Mouse (Mus musculus) liver, embryonic 16.5 days (tissue): Measurements from ENCODE around the gene Spcs1. TPM values are rescaled to one million over a fixed set of nuclear protein-coding genes. Genes with fewer than 3 reads are reported as not detected.

Experiments used
- ATAC-seq: fragments of 200-750 bp; cut with Nextera tagmentation; 2 replicates; pipeline ENCODE4 v1.8.0; 2017; ENCODE audit warnings: low read depth, mild to moderate bottlenecking, moderate number of reproducible peaks, moderate library complexity
- H3K27ac ChIP-seq: fragments of 300-500 bp; sonication (generic); 2 replicates; pipeline ENCODE4 v1.5.1; 2014; ENCODE audit warnings: mild to moderate bottlenecking, low read length
- H3K27me3 ChIP-seq: fragments of 300-500 bp; sonication (generic); 2 replicates; pipeline ENCODE4 v1.6.1; 2014; ENCODE audit warnings: low read depth, low read length, mixed read lengths; ENCODE audit not compliant: control insufficient read depth, insufficient read depth
- H3K36me3 ChIP-seq: fragments of 300-500 bp; sonication (generic); 2 replicates; pipeline ENCODE4 v1.6.1; 2014; ENCODE audit warnings: mild to moderate bottlenecking; ENCODE audit not compliant: control insufficient read depth, insufficient read depth
- H3K4me1 ChIP-seq: fragments of 300-500 bp; sonication (generic); 2 replicates; pipeline ENCODE4 v1.6.1; 2014; ENCODE audit warnings: low read depth, low read length, mixed read lengths; ENCODE audit not compliant: control insufficient read depth
- H3K4me2 ChIP-seq: fragments of 300-500 bp; sonication (generic); 2 replicates; pipeline ENCODE4 v1.6.1; 2014; ENCODE audit warnings: low read depth, low read length, mixed read lengths
- H3K4me3 ChIP-seq: fragments of 300-500 bp; sonication (generic); 2 replicates; pipeline ENCODE4 v1.5.1; 2014; ENCODE audit warnings: low read depth, mild to moderate bottlenecking, low read length
- H3K9ac ChIP-seq: fragments of 300-500 bp; sonication (generic); 2 replicates; pipeline ENCODE4 v1.6.1; 2014; ENCODE audit warnings: low read depth, low read length
- H3K9me3 ChIP-seq: fragments of 300-500 bp; sonication (generic); replicated peaks from 2 replicates; pipeline ENCODE4 v1.6.1; 2016; ENCODE audit warnings: low read length; ENCODE audit not compliant: control insufficient read depth
- WGBS: fragments of 180-500 bp; shearing (Covaris S2); extraction: QIAGEN DNeasy Blood & Tissue Kit; methylation state at CpG from one replicate; pipeline ENCODE4 v1.1.7; 2014; ENCODE audit not compliant: insufficient replicate concordance; 5-methylcytosine and 5-hydroxymethylcytosine counted together
- polyA plus RNA-seq: library from polyadenylated mRNA; unstranded; fragments of >200 nt; fragmentation: Nextera tagmentation; extraction: Ambion mirVana; gene quantifications from 2 replicates; pipeline ENCODE4 v1.2.1, GENCODE M21; 2015

Gene Spcs1
- polyA plus RNA-seq, 1 experiment from 2014 or later = 259 TPM

DNA sequence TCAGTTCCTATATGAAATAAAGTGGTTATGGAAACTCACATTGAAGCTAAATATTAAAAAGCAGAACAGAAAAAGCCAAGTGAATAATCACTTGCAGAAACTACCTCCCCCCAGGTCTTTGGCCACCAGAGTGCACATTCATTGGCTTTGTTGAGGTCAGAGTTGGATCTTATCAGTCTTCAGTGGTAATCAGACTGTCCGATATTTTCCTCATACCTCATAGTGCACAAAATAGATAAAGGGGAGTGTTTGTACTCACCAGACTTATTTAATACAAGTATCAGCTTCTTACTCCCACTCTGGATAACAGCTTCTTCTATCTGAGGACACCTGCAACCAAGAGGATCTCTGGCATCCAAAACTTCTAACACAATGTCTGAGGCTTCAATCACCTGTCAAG, 14.6 kb upstream of the Spcs1 start:
- no peaks in the 10 kb centered on the region for H3K9me3 ChIP-seq
- 26% methylated on average over 1 of the region's 1 CpGs for WGBS
- peak overlapping the region; percentile 3; the same call in 1 of the 2 replicates for H3K27ac ChIP-seq
- no peak overlapping the region for H3K4me3 ChIP-seq
- no peaks in the 10 kb centered on the region for H3K27me3 ChIP-seq
- no peak overlapping the region for H3K9ac ChIP-seq
- H3K36me3 ChIP-seq = peaks cover 39% of the 10 kb centered on the region
- ATAC-seq = no peak
- H3K4me2 ChIP-seq = peak overlapping the region; percentile 90
- H3K4me1 ChIP-seq = peaks cover 34% of the 10 kb centered on the region

DNA sequence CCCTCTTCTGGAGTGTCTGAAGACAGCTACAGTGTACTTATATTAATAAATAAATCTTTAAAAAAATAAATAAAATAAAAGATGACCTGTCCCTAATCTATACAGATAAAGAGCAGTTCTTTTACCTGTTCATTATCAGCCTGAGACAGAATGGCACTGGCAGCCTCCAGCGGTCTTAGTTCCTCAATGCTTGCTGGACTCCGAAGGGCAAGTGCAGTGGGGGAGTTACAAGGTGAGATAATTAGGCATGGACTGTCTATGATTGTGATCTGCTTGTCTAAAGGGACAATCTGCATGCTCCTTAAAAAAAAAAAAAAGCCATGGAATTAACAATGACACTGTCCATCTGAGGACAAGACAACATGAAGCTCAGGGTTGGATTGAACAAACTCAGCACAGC, 12.5 kb upstream of the Spcs1 start:
- peaks cover 49% of the 10 kb centered on the region for H3K36me3 ChIP-seq
- WGBS = 78% methylated on average over 2 of the region's 2 CpGs
- H3K9me3 ChIP-seq = no peaks in the 10 kb centered on the region
- no peaks in the 10 kb centered on the region for H3K27me3 ChIP-seq
- H3K4me2 ChIP-seq = no peak overlapping the region
- H3K9ac ChIP-seq = no peak overlapping the region
- H3K4me3 ChIP-seq = no peak overlapping the region
- no peak for ATAC-seq
- H3K4me1 ChIP-seq = peaks cover 28% of the 10 kb centered on the region
- H3K27ac ChIP-seq = no peak overlapping the region

DNA sequence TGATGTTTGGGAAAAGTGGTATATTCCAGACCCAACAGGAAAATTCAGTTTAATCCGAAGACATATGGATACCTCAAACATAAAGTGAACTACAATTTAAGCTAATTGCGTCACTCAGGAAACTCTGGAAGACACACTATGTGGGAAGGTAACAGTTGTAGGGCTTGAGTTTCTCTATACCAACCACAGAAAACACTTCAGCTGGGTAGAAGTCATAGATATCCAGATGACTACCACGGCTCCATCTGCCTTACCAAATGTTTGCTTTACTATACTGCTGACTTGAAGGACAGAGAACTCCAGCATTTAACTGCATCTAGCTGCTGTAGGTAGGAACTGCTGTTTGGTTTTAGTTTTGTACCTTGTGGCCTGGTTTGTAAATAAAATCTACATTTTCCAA, 10.1 kb upstream of the Spcs1 start:
- no peak overlapping the region for H3K27ac ChIP-seq
- no peaks in the 10 kb centered on the region for H3K9me3 ChIP-seq
- H3K36me3 ChIP-seq = peaks cover 46% of the 10 kb centered on the region
- no peak overlapping the region for H3K4me2 ChIP-seq
- no peaks in the 10 kb centered on the region for H3K27me3 ChIP-seq
- ATAC-seq = no peak
- H3K4me3 ChIP-seq = no peak overlapping the region
- peaks cover 15% of the 10 kb centered on the region for H3K4me1 ChIP-seq
- no peak overlapping the region for H3K9ac ChIP-seq
- 78% methylated on average over 3 of the region's 3 CpGs for WGBS

DNA sequence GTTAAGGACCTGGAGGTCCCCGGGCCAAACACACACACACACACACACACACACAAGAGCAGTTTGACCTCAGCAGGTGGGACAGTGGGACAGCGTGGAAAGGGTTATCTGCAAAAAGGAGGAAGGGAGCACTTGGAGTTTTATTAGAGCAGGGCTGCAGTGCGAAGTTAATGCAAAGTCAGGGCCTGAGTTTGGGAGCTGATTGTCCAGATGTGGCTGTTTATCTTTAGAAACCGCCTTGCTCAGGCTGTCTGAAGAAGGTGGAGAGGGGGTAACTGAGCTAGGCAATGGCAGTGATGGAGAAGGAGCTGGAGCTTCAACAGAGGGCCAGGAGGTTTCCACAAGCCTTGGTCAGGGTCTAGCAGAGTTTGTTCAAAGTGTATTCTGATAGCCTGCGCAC, 5.3 kb upstream of the Spcs1 start:
- Histone ChIP-seq H3K9ac (no peak overlapping the region), H3K36me3 (peaks cover 15% of the 10 kb centered on the region), H3K9me3 (no peaks in the 10 kb centered on the region), H3K27me3 (no peaks in the 10 kb centered on the region), H3K4me1 (peaks cover 15% of the 10 kb centered on the region), H3K4me2 (no peak overlapping the region), H3K27ac (no peak overlapping the region; the same call in 1 of the 2 replicates), H3K4me3 (no peak overlapping the region)
- 48% methylated on average over 5 of the region's 5 CpGs for WGBS
- peak; percentile 68 for ATAC-seq

DNA sequence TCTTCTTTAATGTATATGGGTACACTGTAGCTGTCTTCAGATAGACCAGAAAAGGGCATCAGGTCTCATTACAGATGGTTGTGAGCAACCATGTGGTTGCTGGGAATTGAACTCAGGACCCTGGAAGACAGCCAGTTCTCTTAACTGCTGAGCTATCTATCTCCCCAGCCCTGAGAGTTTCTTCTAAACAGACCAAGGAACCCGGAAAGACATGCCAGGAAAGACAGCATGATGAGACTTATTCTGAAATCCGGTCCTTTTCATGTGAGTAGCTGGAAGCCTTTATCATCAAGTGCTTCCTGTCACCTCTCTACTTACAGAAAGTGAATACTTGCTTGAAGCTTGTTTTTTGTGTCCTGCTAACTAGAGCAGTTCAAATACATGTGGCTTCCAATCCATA, 3.1 kb upstream of the Spcs1 start:
- no peaks in the 10 kb centered on the region for H3K9me3 ChIP-seq
- WGBS = 48% methylated on average over 2 of the region's 2 CpGs
- ATAC-seq = no peak
- H3K9ac ChIP-seq = no peak overlapping the region
- no peak overlapping the region for H3K4me2 ChIP-seq
- 0 out of 2 replicates have a peak, but pooled peaks cover under 1% of the 10 kb centered on the region for H3K36me3 ChIP-seq
- H3K27ac ChIP-seq = no peak overlapping the region
- no peaks in the 10 kb centered on the region for H3K27me3 ChIP-seq
- H3K4me3 ChIP-seq = no peak overlapping the region
- peaks cover 16% of the 10 kb centered on the region for H3K4me1 ChIP-seq

DNA sequence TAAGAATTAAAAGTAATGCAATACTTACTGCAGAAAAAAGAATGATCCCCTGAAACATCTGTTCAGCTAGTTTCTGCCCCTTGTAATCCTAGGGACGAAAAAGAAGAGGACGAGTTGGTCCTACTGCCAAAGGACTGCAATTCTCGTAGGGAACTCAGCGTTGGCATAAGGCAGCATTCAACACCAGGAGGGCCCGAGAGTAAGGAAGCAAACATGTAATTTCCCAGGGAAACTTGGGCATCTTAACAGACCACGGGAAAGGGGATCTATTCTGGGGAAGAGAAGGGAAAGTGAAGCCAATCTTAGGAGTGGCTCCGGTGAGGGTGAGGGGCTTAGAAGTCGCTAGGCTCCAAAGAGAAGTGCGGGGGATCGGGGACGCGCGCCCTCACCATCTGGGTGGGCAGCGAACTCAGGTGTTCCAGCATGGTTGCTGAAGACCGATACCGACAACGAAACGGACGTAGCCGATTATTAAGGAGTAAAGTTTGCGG, 611 bp downstream of the Spcs1 start:
- Histone ChIP-seq H3K9ac (peak overlapping the region; percentile 89), H3K36me3 (no peaks in the 10 kb centered on the region; the same call in 1 of the 2 replicates), H3K27ac (peak overlapping the region; percentile 94), H3K4me2 (peak overlapping the region; percentile 71), H3K4me1 (peaks cover 10% of the 10 kb centered on the region), H3K9me3 (no peaks in the 10 kb centered on the region), H3K4me3 (peak overlapping the region; percentile 98), H3K27me3 (no peaks in the 10 kb centered on the region)
- no peak for ATAC-seq
- WGBS = under 1% methylated on average over 21 of the region's 21 CpGs

DNA sequence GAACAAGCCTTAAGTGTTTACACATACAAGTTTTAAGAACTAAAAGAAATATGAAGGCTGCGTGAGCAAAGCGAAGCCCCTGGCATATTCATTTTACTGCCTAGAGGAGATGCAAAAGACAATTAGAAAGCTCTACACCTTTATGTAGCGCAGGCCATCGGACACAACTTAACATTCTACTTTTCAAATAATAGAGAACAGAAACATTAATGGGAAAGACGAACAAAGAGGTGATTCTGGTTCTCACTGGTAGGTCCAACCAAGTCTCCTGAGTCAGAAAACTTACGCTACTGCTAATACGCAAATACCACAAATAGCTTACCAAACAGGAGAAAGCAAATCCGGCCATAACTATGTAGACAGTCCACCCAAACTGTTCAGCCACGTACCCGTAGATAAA, 1.1 kb downstream of the Spcs1 start:
- Histone ChIP-seq H3K4me2 (peak overlapping the region; percentile 71), H3K4me3 (peak overlapping the region; percentile 98), H3K9me3 (no peaks in the 10 kb centered on the region), H3K36me3 (no peaks in the 10 kb centered on the region; the same call in 1 of the 2 replicates), H3K4me1 (peaks cover 10% of the 10 kb centered on the region), H3K27me3 (no peaks in the 10 kb centered on the region), H3K27ac (peak overlapping the region; percentile 94; the same call in 1 of the 2 replicates), H3K9ac (peak overlapping the region; percentile 89)
- no peak for ATAC-seq
- 47% methylated on average over 10 of the region's 10 CpGs for WGBS

DNA sequence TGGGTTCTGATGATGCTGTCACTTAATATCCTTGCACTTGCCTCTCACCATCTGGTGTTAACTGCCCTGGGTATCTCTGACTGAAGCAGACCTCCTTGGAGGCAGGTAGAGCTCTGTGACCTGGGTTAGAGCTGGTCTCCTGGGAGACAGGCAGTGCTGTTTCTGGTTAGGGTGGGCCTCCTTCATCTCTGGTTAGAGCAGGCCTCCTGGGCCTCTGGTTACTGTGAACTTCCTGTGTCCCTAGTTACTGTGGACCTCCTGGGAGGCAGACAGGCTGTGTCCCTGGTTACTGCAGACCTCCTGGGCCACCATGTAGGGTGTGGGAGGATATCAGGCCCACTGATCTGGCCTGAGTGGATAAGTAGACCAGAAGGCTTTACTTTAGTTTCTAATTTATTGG, 5.1 kb downstream of the Spcs1 start:
- H3K4me1 ChIP-seq = peaks cover 4% of the 10 kb centered on the region
- H3K27ac ChIP-seq = no peak overlapping the region
- H3K9me3 ChIP-seq = no peaks in the 10 kb centered on the region
- H3K4me2 ChIP-seq = no peak overlapping the region
- H3K36me3 ChIP-seq = no peaks in the 10 kb centered on the region; the same call in 1 of the 2 replicates
- no peak for ATAC-seq
- H3K9ac ChIP-seq = no peak overlapping the region
- H3K4me3 ChIP-seq = no peak overlapping the region
- H3K27me3 ChIP-seq = no peaks in the 10 kb centered on the region

DNA sequence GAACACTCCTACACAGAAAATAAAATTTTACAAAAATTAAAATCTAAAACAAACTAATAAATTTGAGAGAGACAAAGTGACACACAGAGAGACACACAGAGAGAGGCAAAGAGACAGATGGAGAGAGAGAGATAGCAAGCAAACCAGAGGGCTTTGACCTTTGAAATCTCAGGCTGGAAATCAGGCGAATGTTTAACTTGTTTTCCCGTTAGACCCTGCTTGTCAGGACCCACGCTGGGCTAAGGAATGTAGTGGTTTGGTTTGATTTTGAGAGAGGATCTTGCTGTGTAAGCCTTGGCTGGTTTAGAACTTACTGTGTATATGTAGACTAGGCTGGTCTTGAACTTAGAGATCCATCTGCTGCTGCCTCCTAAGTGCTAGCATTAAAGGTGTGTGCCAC, 25.2 kb downstream of the Spcs1 start:
- H3K9me3 ChIP-seq = no peaks in the 10 kb centered on the region
- H3K9ac ChIP-seq = no peak overlapping the region
- H3K4me1 ChIP-seq = no peaks in the 10 kb centered on the region; the same call in 1 of the 2 replicates
- WGBS = 57% methylated on average over 3 of the region's 3 CpGs
- peak; percentile 64 for ATAC-seq
- no peaks in the 10 kb centered on the region for H3K36me3 ChIP-seq
- 0 out of 2 replicates have a peak overlapping the region, but pooled peaks have one; percentile 10 for H3K27ac ChIP-seq
- no peak overlapping the region for H3K4me3 ChIP-seq
- H3K27me3 ChIP-seq = no peaks in the 10 kb centered on the region
- no peak overlapping the region for H3K4me2 ChIP-seq
